ENCODE assay signal across 21 mouse cellular contexts in genomic region chr10:124227061-124227460, GRCm38 (mm10).
DNase-seq lines count a peak whose midpoint lies in the region; ATAC-seq and TF ChIP-seq lines count a peak whose summit lies in the region.
"Had no signal": no experiment of that assay in that cellular context is flagged by ENCODE, and none has a peak within 500 bp of the region (broad histone marks: within the 10 kb centered on the region; RNA-seq: fewer than 3 reads in every experiment).

No protein-coding gene starts in this region.

- peak; percentile 54 to 62 for DNase-seq in cerebellum, postnatal 14 days
- no peak for DNase-seq in cerebellum, adult 18-20 months
- peak; percentile 30 for DNase-seq in left cerebral cortex, postnatal 4 days
- no peak for DNase-seq in left cerebral cortex, adult 2 months (ENCODE audit: extremely low spot score in 1 of 2, low spot score in 2 of 2)
- DNase-seq: adrenal gland, adult 2 months; adrenal gland, postnatal 10 days; adrenal gland, postnatal 25 days; cerebellum, adult 11 months; cerebellum, adult 2 months; cerebellum, adult 9-11 months; cerebellum, postnatal 36 days; embryo, embryonic 11 days; forebrain, postnatal 0 days had no signal

- H3K4me2 ChIP-seq in forebrain, embryonic 16.5 days (ENCODE audit: low read length) = no peak overlapping the region
- H3K4me2 ChIP-seq: embryonic facial prominence, embryonic 13.5 days; embryonic facial prominence, embryonic 15.5 days; forebrain, embryonic 12.5 days had no signal

- no peaks in the 10 kb centered on the region for H3K9me3 ChIP-seq in forebrain, embryonic 16.5 days (ENCODE audit: control insufficient read depth, low read length)
- H3K9me3 ChIP-seq: embryonic facial prominence, embryonic 13.5 days; embryonic facial prominence, embryonic 15.5 days; forebrain, embryonic 10.5 days; forebrain, embryonic 12.5 days had no signal

- no peak overlapping the region for H3K27ac ChIP-seq in left cerebral cortex, adult 2 months
- H3K27ac ChIP-seq in forebrain, embryonic 16.5 days (ENCODE audit: low read length) = no peak overlapping the region
- H3K27ac ChIP-seq: embryonic facial prominence, embryonic 13.5 days; embryonic facial prominence, embryonic 15.5 days; forebrain, embryonic 10.5 days; forebrain, embryonic 12.5 days had no signal

- H3K9ac ChIP-seq in forebrain, embryonic 16.5 days (replicated peaks; ENCODE audit: low read depth, low read length) = no peak overlapping the region
- H3K9ac ChIP-seq: embryonic facial prominence, embryonic 13.5 days; embryonic facial prominence, embryonic 15.5 days; forebrain, embryonic 12.5 days; forebrain, postnatal 0 days had no signal

- no peaks in the 10 kb centered on the region for H3K4me1 ChIP-seq in forebrain, embryonic 16.5 days (replicated peaks; ENCODE audit: control insufficient read depth, insufficient read depth, low read length)
- H3K4me1 ChIP-seq: embryonic facial prominence, embryonic 13.5 days; embryonic facial prominence, embryonic 15.5 days; forebrain, embryonic 10.5 days; forebrain, embryonic 12.5 days had no signal

- intact Hi-C loops in left cerebral cortex, postnatal 4 days (cut with DNase I) = no loop called here
- intact Hi-C loops in left cerebral cortex, adult 2 months (cut with DNase I) = no loop called here

- no peaks in the 10 kb centered on the region for H3K27me3 ChIP-seq in forebrain, embryonic 16.5 days (replicated peaks; ENCODE audit: control insufficient read depth, insufficient read depth, low read length)
- H3K27me3 ChIP-seq: embryonic facial prominence, embryonic 13.5 days; embryonic facial prominence, embryonic 15.5 days; forebrain, embryonic 12.5 days had no signal

- WGBS in forebrain, embryonic 16.5 days = 91% methylated on average over 1 of the region's 1 CpGs

- H3K36me3 ChIP-seq in forebrain, embryonic 16.5 days (ENCODE audit: control insufficient read depth, insufficient read depth) = no peaks in the 10 kb centered on the region
- H3K36me3 ChIP-seq: embryonic facial prominence, embryonic 13.5 days; embryonic facial prominence, embryonic 15.5 days; forebrain, embryonic 10.5 days; forebrain, embryonic 12.5 days had no signal

- 0 out of 2 replicates have a peak, but pooled peaks have one; percentile 27 for ATAC-seq in monocyte, adult 5-6 weeks (replicated peaks; ENCODE audit: insufficient number of reproducible peaks, low FRiP score, low TSS enrichment, poor library complexity, severe bottlenecking)
- no peak for ATAC-seq in forebrain, embryonic 16.5 days
- ATAC-seq: forebrain, embryonic 14.5 days; forebrain, postnatal 0 days had no signal

- no peak for TF ChIP-seq CTCF in left cerebral cortex, adult 2 months (IDR thresholded peaks at IDR 0.05)

- H3K4me3 ChIP-seq in left cerebral cortex, adult 2 months = no peak overlapping the region
- no peak overlapping the region for H3K4me3 ChIP-seq in forebrain, embryonic 16.5 days (replicated peaks; ENCODE audit: low read length)
- H3K4me3 ChIP-seq: embryonic facial prominence, embryonic 13.5 days; embryonic facial prominence, embryonic 15.5 days; erythroblast, embryonic 14.5 days; forebrain, embryonic 10.5 days; forebrain, embryonic 12.5 days had no signal

Comparison
In these comparisons a context has a peak if more than half of its experiments do, and no peak if none do; other contexts are left out.
1. DNase-seq: peak in cerebellum, postnatal 14 days (2 of 2) and left cerebral cortex, postnatal 4 days (single experiment); none in cerebellum, adult 18-20 months (0 of 2) and left cerebral cortex, adult 2 months (0 of 2).